Mouse (Mus musculus) kidney, postnatal 0 days (tissue): ENCODE data around the gene 4932438H23Rik. TPM values are rescaled to one million over a fixed set of nuclear protein-coding genes. Genes with fewer than 3 reads are reported as not detected.

Experiments
- ATAC-seq: fragments of 200-750 bp; cut with Nextera tagmentation; replicated peaks from 2 replicates; pipeline ENCODE4 v1.8.0; 2017; ENCODE audit warnings: low read depth, moderate number of reproducible peaks, moderate TSS enrichment, moderate library complexity; ENCODE audit not compliant: low FRiP score
- DNase-seq: peaks from one replicate; pipeline ENCODE4 v3.0.0-alpha.2; 2016; ENCODE audit warnings: low spot score
- H3K27ac ChIP-seq: fragments of 300-500 bp; sonication (generic); 2 replicates; pipeline ENCODE4 v1.5.1; 2014; ENCODE audit warnings: mild to moderate bottlenecking
- H3K27me3 ChIP-seq: fragments of 300-500 bp; sonication (generic); 2 replicates; pipeline ENCODE4 v1.6.1; 2014; ENCODE audit warnings: low read length, mixed read lengths; ENCODE audit not compliant: insufficient read depth
- H3K36me3 ChIP-seq: fragments of 300-500 bp; sonication (generic); 2 replicates; pipeline ENCODE4 v1.6.1; 2014; ENCODE audit warnings: low read length, mixed read lengths; ENCODE audit not compliant: insufficient read depth
- H3K4me1 ChIP-seq: fragments of 300-500 bp; sonication (generic); replicated peaks from 2 replicates; pipeline ENCODE4 v1.6.1; 2014; ENCODE audit warnings: antibody characterized with exemption, low read length, mixed read lengths; ENCODE audit not compliant: insufficient read depth
- H3K4me2 ChIP-seq: fragments of 300-500 bp; sonication (generic); 2 replicates; pipeline ENCODE4 v1.6.1; 2014; ENCODE audit warnings: mild to moderate bottlenecking, low read length, moderate library complexity, mixed read lengths
- H3K4me3 ChIP-seq: fragments of 300-500 bp; sonication (generic); replicated peaks from 2 replicates; pipeline ENCODE4 v1.5.1; 2014; ENCODE audit warnings: low read depth, low read length
- H3K9ac ChIP-seq: fragments of 300-500 bp; sonication (generic); 2 replicates; pipeline ENCODE4 v1.6.1; 2014; ENCODE audit warnings: low read depth, low read length
- H3K9me3 ChIP-seq: fragments of 300-500 bp; sonication (generic); replicated peaks from 2 replicates; pipeline ENCODE4 v1.6.1; 2016; ENCODE audit warnings: low read length, inconsistent platforms, mixed read lengths
- CTCF ChIP-seq: IDR thresholded peaks from 2 replicates; pipeline ENCODE4 v1.5.1; 2016; ENCODE audit warnings: antibody characterized with exemption, low read depth, mild to moderate bottlenecking, moderate library complexity
- WGBS: fragments of 180-500 bp; shearing (Covaris S2); extraction: QIAGEN DNeasy Blood & Tissue Kit; methylation state at CpG from one replicate; pipeline ENCODE4 v1.1.7; 2014; 5-methylcytosine and 5-hydroxymethylcytosine counted together
- polyA plus RNA-seq: library from polyadenylated mRNA; unstranded; fragments of >200 nt; fragmentation: Nextera tagmentation; extraction: Ambion mirVana; gene quantifications from 2 replicates; pipeline ENCODE4 v1.2.1, GENCODE M21; 2015

4932438H23Rik gene
- polyA plus RNA-seq, 1 experiment from 2014 or later: 0.07 TPM

GRCm38 (mm10) chr16:91073163-91073892 is 21.6 kb downstream of the 4932438H23Rik start:
- peak; percentile 95 for ATAC-seq
- no peak overlapping the region for H3K4me2 ChIP-seq

GRCm38 (mm10) chr16:91072256-91072655 is 22.7 kb downstream of the 4932438H23Rik start:
- Histone ChIP-seq H3K4me2 (no peak overlapping the region), H3K9me3 (no peaks in the 10 kb centered on the region), H3K36me3 (no peaks in the 10 kb centered on the region), H3K4me3 (no peak overlapping the region), H3K4me1 (no peaks in the 10 kb centered on the region), H3K27ac (no peak overlapping the region), H3K27me3 (no peaks in the 10 kb centered on the region), H3K9ac (no peak overlapping the region)
- 93% methylated on average over 1 of the region's 1 CpGs for WGBS
- TF ChIP-seq CTCF: no peak
- ATAC-seq (no peak), DNase-seq (no peak)

More at GRCm38 (mm10) chr16:91073163-91073892, 21.6 kb downstream of the 4932438H23Rik start:
- no peaks in the 10 kb centered on the region for H3K4me1 ChIP-seq
- peak; percentile 95 for DNase-seq
- no peak overlapping the region for H3K27ac ChIP-seq
- WGBS: 31% methylated on average over 24 of the region's 24 CpGs
- peak; percentile 83 for TF ChIP-seq CTCF
- no peaks in the 10 kb centered on the region for H3K27me3 ChIP-seq
- H3K4me3 ChIP-seq: no peak overlapping the region
- no peaks in the 10 kb centered on the region for H3K9me3 ChIP-seq
- H3K9ac ChIP-seq: no peak overlapping the region
- H3K36me3 ChIP-seq: no peaks in the 10 kb centered on the region

GRCm38 (mm10) chr16:91068969-91069368 is 26.0 kb downstream of the 4932438H23Rik start:
- 27% methylated on average over 12 of the region's 12 CpGs for WGBS
- Histone ChIP-seq H3K4me1 (no peaks in the 10 kb centered on the region), H3K36me3 (no peaks in the 10 kb centered on the region), H3K4me2 (peak overlapping the region; percentile 31), H3K27me3 (no peaks in the 10 kb centered on the region), H3K4me3 (no peak overlapping the region), H3K27ac (no peak overlapping the region), H3K9me3 (no peaks in the 10 kb centered on the region), H3K9ac (no peak overlapping the region)
- TF ChIP-seq CTCF: no peak
- ATAC-seq (peak; percentile 21; the same call in 1 of the 2 replicates), DNase-seq (peak; percentile 71)

- Histone ChIP-seq H3K27ac (no peak overlapping the region), H3K9me3 (no peaks in the 10 kb centered on the region)
- WGBS: 100% methylated on average over 1 of the region's 1 CpGs
These were observed 27.8 kb downstream of the 4932438H23Rik start for GRCm38 (mm10) chr16:91067122-91067521.

DNA sequence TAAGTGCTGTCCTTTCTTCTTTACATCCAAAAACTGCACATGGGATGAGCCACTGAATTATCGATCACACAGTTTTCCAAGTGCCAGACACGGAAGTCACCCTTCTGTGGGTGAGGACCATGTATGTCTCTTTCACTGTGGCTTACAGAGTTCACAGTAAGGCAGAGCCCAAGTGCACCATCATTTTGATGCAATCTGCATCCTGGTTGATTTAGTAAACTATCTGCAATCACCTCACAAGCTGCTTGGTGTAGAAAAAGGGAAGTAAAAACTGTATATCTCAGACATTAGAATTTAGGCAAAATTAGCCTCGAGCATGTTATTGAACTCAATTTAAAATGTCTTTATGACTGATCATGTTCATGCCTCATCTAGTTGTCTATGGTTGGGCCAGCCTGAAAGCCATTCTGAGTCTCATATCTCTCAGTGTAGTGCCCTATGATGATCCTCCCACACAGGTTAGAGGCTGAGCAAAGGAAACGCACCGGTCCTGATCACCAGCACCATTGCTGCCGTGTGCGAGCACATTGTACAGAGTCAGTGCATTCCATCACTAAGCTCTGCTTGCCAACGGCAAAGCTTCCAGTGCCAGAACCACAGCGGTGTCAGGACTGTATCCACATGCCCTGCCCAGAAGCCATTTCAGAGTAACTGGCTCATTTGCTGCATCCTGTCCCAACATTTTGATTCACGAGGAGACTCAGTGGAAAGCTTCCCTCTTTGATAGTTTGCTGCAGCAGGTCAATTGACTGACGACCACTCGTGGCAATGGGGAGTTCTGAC is 30.1 kb downstream of the 4932438H23Rik start:
- Histone ChIP-seq H3K4me3 (no peak overlapping the region), H3K4me1 (no peaks in the 10 kb centered on the region), H3K27me3 (no peaks in the 10 kb centered on the region), H3K9me3 (no peaks in the 10 kb centered on the region), H3K36me3 (no peaks in the 10 kb centered on the region), H3K27ac (no peak overlapping the region), H3K9ac (no peak overlapping the region), H3K4me2 (no peak overlapping the region)
- TF ChIP-seq CTCF: no peak
- 81% methylated on average over 12 of the region's 12 CpGs for WGBS
- DNase-seq (no peak), ATAC-seq (no peak)

More at GRCm38 (mm10) chr16:91067122-91067521, 27.8 kb downstream of the 4932438H23Rik start:
- Histone ChIP-seq H3K4me3 (no peak overlapping the region), H3K36me3 (no peaks in the 10 kb centered on the region), H3K9ac (no peak overlapping the region), H3K4me1 (no peaks in the 10 kb centered on the region), H3K4me2 (no peak overlapping the region), H3K27me3 (no peaks in the 10 kb centered on the region)
- DNase-seq: no peak
- no peak for ATAC-seq
- no peak for TF ChIP-seq CTCF

DNA sequence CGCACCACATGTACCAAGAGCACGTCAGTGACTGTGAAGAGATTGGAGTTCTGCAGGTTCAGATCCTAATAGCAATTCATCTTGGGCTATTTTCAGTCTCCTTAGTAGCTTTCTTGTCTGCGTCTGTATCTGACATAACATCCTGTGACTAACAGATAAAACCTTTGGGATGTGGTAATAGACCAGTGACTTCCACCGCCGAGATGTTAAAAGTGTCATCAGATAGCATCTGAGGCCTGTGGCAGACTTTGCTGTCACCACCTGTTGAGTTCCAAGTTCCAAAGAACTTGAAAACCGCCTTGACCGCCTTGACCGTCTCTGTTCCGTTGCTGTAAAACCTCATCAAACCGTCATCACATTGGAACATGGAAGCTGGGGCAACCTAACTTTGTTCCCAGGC is 31.1 kb downstream of the 4932438H23Rik start:
- H3K36me3 ChIP-seq: no peaks in the 10 kb centered on the region
- H3K4me3 ChIP-seq: no peak overlapping the region
- H3K9ac ChIP-seq: no peak overlapping the region
- DNase-seq (no peak), ATAC-seq (no peak)
- no peaks in the 10 kb centered on the region for H3K4me1 ChIP-seq
- no peak for TF ChIP-seq CTCF
- 92% methylated on average over 10 of the region's 10 CpGs for WGBS
- no peaks in the 10 kb centered on the region for H3K27me3 ChIP-seq
- H3K27ac ChIP-seq: no peak overlapping the region
- H3K9me3 ChIP-seq: no peaks in the 10 kb centered on the region
- H3K4me2 ChIP-seq: no peak overlapping the region
